Mouse (Mus musculus): Measurements from ENCODE around the gene Filip1l. TPM values are rescaled to one million over a fixed set of nuclear protein-coding genes. Genes with fewer than 3 reads are reported as not detected.
A peak's percentile ranks its signal among the peaks of the same experiment; 100 is the strongest.

Filip1l gene
- polyA plus RNA-seq, 1 experiment from 2014 or later: 116 TPM

- CTCF ChIA-PET: interaction anchor here (1.1 to 1.2 kb wide), 5 partner anchors 10 to 281 kb away, joined by 3 to 4 read pairs (median 3); no protein-coding TSS in a partner anchor
- no peaks in the 10 kb centered on the region for H3K27me3 ChIP-seq
- ATAC-seq (no peak), DNase-seq (ENCODE audit: low read depth, low spot score) (no peak)
- no peak for TF ChIP-seq CTCF (IDR thresholded peaks at IDR 0.05)
- in situ Hi-C loops (cut with MboI; ENCODE audit: low pct_unique_long_range_greater_than_20kb): no loop called here
- POLR2A ChIA-PET: interaction anchor here (0.6 to 0.8 kb wide), 2 partner anchors 30 to 52 kb away, joined by 3 read pairs; no protein-coding TSS in a partner anchor
Observed at GRCm38 (mm10) chr16:57525046-57525445, 172.2 kb downstream of the Filip1l start.

GRCm38 (mm10) chr16:57525476-57525875 lies 172.6 kb downstream of the Filip1l start:
- in situ Hi-C loops (cut with MboI; ENCODE audit: low pct_unique_long_range_greater_than_20kb): no loop called here
- no peak for TF ChIP-seq CTCF (IDR thresholded peaks at IDR 0.05)
- no peak for DNase-seq (ENCODE audit: low read depth, low spot score)
- POLR2A ChIA-PET: interaction anchor here (0.6 to 0.8 kb wide), 2 partner anchors 30 to 52 kb away, joined by 3 read pairs; no protein-coding TSS in a partner anchor
- CTCF ChIA-PET: interaction anchor here (1.1 to 1.3 kb wide), 5 partner anchors 8 to 282 kb away, joined by 3 to 5 read pairs (median 3); no protein-coding TSS in a partner anchor
- no peaks in the 10 kb centered on the region for H3K27me3 ChIP-seq
- ATAC-seq: no peak

- ChIA-PET POLR2A (no interaction called here), CTCF (interaction anchor here (0.9 to 1.6 kb wide), 3 partner anchors 10 to 12 kb away, joined by 3 to 5 read pairs (median 3); no protein-coding TSS in a partner anchor)
- DNase-seq (ENCODE audit: low read depth, low spot score) (no peak), ATAC-seq (peak; percentile 35)
- no peak for TF ChIP-seq CTCF (IDR thresholded peaks at IDR 0.05)
- no peaks in the 10 kb centered on the region for H3K27me3 ChIP-seq
- in situ Hi-C loops (cut with MboI; ENCODE audit: low pct_unique_long_range_greater_than_20kb): no loop called here
Observed at GRCm38 (mm10) chr16:57526893-57527292, 174.0 kb downstream of the Filip1l start.

GRCm38 (mm10) chr16:57528457-57528856 lies 175.6 kb downstream of the Filip1l start:
- in situ Hi-C loops (cut with MboI; ENCODE audit: low pct_unique_long_range_greater_than_20kb): no loop called here
- no peaks in the 10 kb centered on the region for H3K27me3 ChIP-seq
- ATAC-seq (no peak), DNase-seq (ENCODE audit: low read depth, low spot score) (no peak)
- CTCF ChIA-PET: interaction anchor here (1.0 to 1.5 kb wide), 2 partner anchors 10 to 80 kb away, joined by 3 to 4 read pairs; no protein-coding TSS in a partner anchor
- no peak for TF ChIP-seq CTCF (IDR thresholded peaks at IDR 0.05)
- POLR2A ChIA-PET: interaction anchor here (1.0 kb wide), 1 partner anchor 106 kb away, joined by 3 read pairs; no protein-coding TSS in a partner anchor

- no peaks in the 10 kb centered on the region for H3K27me3 ChIP-seq
- DNase-seq (ENCODE audit: low read depth, low spot score) (no peak), ATAC-seq (no peak)
- no peak for TF ChIP-seq CTCF (IDR thresholded peaks at IDR 0.05)
- ChIA-PET POLR2A (interaction anchor here (0.8 kb wide), 1 partner anchor 131 kb away, joined by 3 read pairs; no protein-coding TSS in a partner anchor), CTCF (interaction anchor here (0.8 to 1.7 kb wide), 3 partner anchors 14 to 108 kb away, joined by 3 to 4 read pairs (median 3); no protein-coding TSS in a partner anchor)
- in situ Hi-C loops (cut with MboI; ENCODE audit: low pct_unique_long_range_greater_than_20kb): no loop called here
Observed at GRCm38 (mm10) chr16:57530547-57530946, 177.7 kb downstream of the Filip1l start.

- no peaks in the 10 kb centered on the region for H3K27me3 ChIP-seq
- TF ChIP-seq CTCF (IDR thresholded peaks at IDR 0.05): no peak
- ChIA-PET CTCF (interaction anchor here (0.9 to 1.3 kb wide), 4 partner anchors 9 to 289 kb away, joined by 3 to 4 read pairs (median 4); no protein-coding TSS in a partner anchor), POLR2A (interaction anchor here (1.8 kb wide), 1 partner anchor 17 kb away, joined by 8 read pairs; no protein-coding TSS in a partner anchor)
- no peak for ATAC-seq
- peak; percentile 62 for DNase-seq (ENCODE audit: low read depth, low spot score)
- in situ Hi-C loops (cut with MboI; ENCODE audit: low pct_unique_long_range_greater_than_20kb): no loop called here
Observed at GRCm38 (mm10) chr16:57532081-57532493, 179.2 kb downstream of the Filip1l start.

GRCm38 (mm10) chr16:57534365-57534764 lies 181.5 kb downstream of the Filip1l start:
- ChIA-PET POLR2A (interaction anchor here (0.7 kb wide), 1 partner anchor 291 kb away, joined by 4 read pairs; no protein-coding TSS in a partner anchor), CTCF (interaction anchor here (1.6 kb wide), 1 partner anchor 9 kb away, joined by 3 read pairs; no protein-coding TSS in a partner anchor)
- no peaks in the 10 kb centered on the region for H3K27me3 ChIP-seq
- no peak for TF ChIP-seq CTCF (IDR thresholded peaks at IDR 0.05)
- DNase-seq (ENCODE audit: low read depth, low spot score): no peak
- in situ Hi-C loops (cut with MboI; ENCODE audit: low pct_unique_long_range_greater_than_20kb): no loop called here
- no peak for ATAC-seq

GRCm38 (mm10) chr16:57534811-57535210 lies 181.9 kb downstream of the Filip1l start:
- ChIA-PET CTCF (interaction anchor here (1.1 to 1.6 kb wide), 2 partner anchors 9 to 15 kb away, joined by 3 to 4 read pairs; no protein-coding TSS in a partner anchor), POLR2A (interaction anchor here (0.7 kb wide), 1 partner anchor 291 kb away, joined by 4 read pairs; no protein-coding TSS in a partner anchor)

GRCm38 (mm10) chr16:57536511-57536910 lies 183.6 kb downstream of the Filip1l start:
- in situ Hi-C loops (cut with MboI; ENCODE audit: low pct_unique_long_range_greater_than_20kb): no loop called here
- ATAC-seq (no peak), DNase-seq (ENCODE audit: low read depth, low spot score) (no peak)
- no peaks in the 10 kb centered on the region for H3K27me3 ChIP-seq
- no peak for TF ChIP-seq CTCF (IDR thresholded peaks at IDR 0.05)
- ChIA-PET CTCF (interaction anchor here (0.9 to 1.4 kb wide), 2 partner anchors 10 to 114 kb away, joined by 3 read pairs; no protein-coding TSS in a partner anchor), POLR2A (no interaction called here)

More at GRCm38 (mm10) chr16:57534811-57535210, 181.9 kb downstream of the Filip1l start:
- ATAC-seq: no peak
- in situ Hi-C loops (cut with MboI; ENCODE audit: low pct_unique_long_range_greater_than_20kb): no loop called here
- no peak for TF ChIP-seq CTCF (IDR thresholded peaks at IDR 0.05)
- H3K27me3 ChIP-seq: no peaks in the 10 kb centered on the region
- DNase-seq (ENCODE audit: low read depth, low spot score): no peak

- TF ChIP-seq CTCF (IDR thresholded peaks at IDR 0.05): no peak
- no peaks in the 10 kb centered on the region for H3K27me3 ChIP-seq
- ChIA-PET CTCF (no interaction called here), POLR2A (no interaction called here)
- ATAC-seq: no peak
- no peak for DNase-seq (ENCODE audit: low read depth, low spot score)
- in situ Hi-C loops (cut with MboI; ENCODE audit: low pct_unique_long_range_greater_than_20kb): no loop called here
Observed at GRCm38 (mm10) chr16:57543243-57543642, 190.3 kb downstream of the Filip1l start.

- ChIA-PET POLR2A (no interaction called here), CTCF (no interaction called here)
- DNase-seq (ENCODE audit: low read depth, low spot score): no peak
- in situ Hi-C loops (cut with MboI; ENCODE audit: low pct_unique_long_range_greater_than_20kb): no loop called here
- no peak for ATAC-seq
- TF ChIP-seq CTCF (IDR thresholded peaks at IDR 0.05): no peak
- H3K27me3 ChIP-seq: no peaks in the 10 kb centered on the region
Observed at GRCm38 (mm10) chr16:57544441-57544840, 191.5 kb downstream of the Filip1l start.
